Mouse (Mus musculus) kidney, adult 9 months (tissue): Measurements from ENCODE around the gene Cog5.

Source experiments
- DNase-seq: peaks from one replicate; pipeline ENCODE4 v3.0.0; 2022

Cog5 gene

GRCm38 (mm10) chr12:31824831-31825230 is 170.2 kb downstream of the Cog5 start:
- DNase-seq: no peak

GRCm38 (mm10) chr12:31825821-31826220 is 171.2 kb downstream of the Cog5 start:
- DNase-seq: no peak

GRCm38 (mm10) chr12:31826476-31826875 is 171.8 kb downstream of the Cog5 start:
- DNase-seq: no peak

- DNase-seq: no peak
Observed at GRCm38 (mm10) chr12:31835480-31835879, 180.8 kb downstream of the Cog5 start.

GRCm38 (mm10) chr12:31836211-31836610 is 181.5 kb downstream of the Cog5 start:
- no peak for DNase-seq

GRCm38 (mm10) chr12:31838521-31838920 is 183.9 kb downstream of the Cog5 start:
- DNase-seq: no peak

- no peak for DNase-seq
Observed at GRCm38 (mm10) chr12:31839249-31839648, 184.6 kb downstream of the Cog5 start.

- DNase-seq: no peak
Observed at GRCm38 (mm10) chr12:31846077-31846476, 191.4 kb downstream of the Cog5 start.

GRCm38 (mm10) chr12:31848630-31849415 is 194.2 kb downstream of the Cog5 start:
- peak; percentile 26 for DNase-seq

- DNase-seq: no peak
Observed at GRCm38 (mm10) chr12:31849601-31850000, 194.9 kb downstream of the Cog5 start.

GRCm38 (mm10) chr12:31854039-31854438 is 199.4 kb downstream of the Cog5 start:
- no peak for DNase-seq

GRCm38 (mm10) chr12:31854817-31855216 is 200.1 kb downstream of the Cog5 start:
- no peak for DNase-seq

- DNase-seq: no peak
Observed at GRCm38 (mm10) chr12:31857784-31858183, 203.1 kb downstream of the Cog5 start.

- no peak for DNase-seq
Observed at GRCm38 (mm10) chr12:31862668-31863538, 208.2 kb downstream of the Cog5 start.

GRCm38 (mm10) chr12:31876775-31877174 is 222.1 kb downstream of the Cog5 start:
- no peak for DNase-seq

GRCm38 (mm10) chr12:31882736-31883135 is 228.1 kb downstream of the Cog5 start:
- no peak for DNase-seq

- no peak for DNase-seq
Observed at GRCm38 (mm10) chr12:31884365-31884764, 229.7 kb downstream of the Cog5 start.

GRCm38 (mm10) chr12:31885084-31885483 is 230.4 kb downstream of the Cog5 start:
- DNase-seq: no peak

GRCm38 (mm10) chr12:31885844-31886606 is 231.4 kb downstream of the Cog5 start:
- no peak for DNase-seq

GRCm38 (mm10) chr12:31890685-31891084 is 236.0 kb downstream of the Cog5 start:
- no peak for DNase-seq

- no peak for DNase-seq
Observed at GRCm38 (mm10) chr12:31892079-31892478, 237.4 kb downstream of the Cog5 start.

GRCm38 (mm10) chr12:31892771-31893170 is 238.1 kb downstream of the Cog5 start:
- DNase-seq: no peak

- no peak for DNase-seq
Observed at GRCm38 (mm10) chr12:31895095-31895734, 240.5 kb downstream of the Cog5 start.
